Mouse (Mus musculus): ENCODE measurements around the gene Eef1a1. TPM values are rescaled to one million over a fixed set of nuclear protein-coding genes. Genes with fewer than 3 reads are reported as not detected.

Gene Eef1a1
- polyA plus RNA-seq, 1 experiment from 2014 or later: 5,695 TPM

GRCm38 (mm10) chr9:78475873-78476272, 13.1 kb downstream of the Eef1a1 start:
- 85% methylated on average over 4 of the region's 4 CpGs for WGBS
- Histone ChIP-seq H3K27me3 (replicated peaks; ENCODE audit: control insufficient read depth, insufficient read depth, low read length) (no peaks in the 10 kb centered on the region), H3K36me3 (ENCODE audit: control insufficient read depth, insufficient read depth, low read length) (peaks cover 64% of the 10 kb centered on the region), H3K4me1 (replicated peaks; ENCODE audit: control insufficient read depth, insufficient read depth, low read length) (no peaks in the 10 kb centered on the region), H3K27ac (ENCODE audit: low read depth) (no peak overlapping the region), H3K9me3 (ENCODE audit: control insufficient read depth, low read length) (no peaks in the 10 kb centered on the region), H3K4me2 (ENCODE audit: low read length) (no peak overlapping the region), H3K4me3 (ENCODE audit: low read depth, low read length) (no peak overlapping the region), H3K9ac (ENCODE audit: low read length) (no peak overlapping the region)
- ATAC-seq (replicated peaks; ENCODE audit: low FRiP score, low TSS enrichment, low read depth) (0 out of 2 replicates have a peak, but pooled peaks have one; percentile 13), DNase-seq (ENCODE audit: low spot score) (peak; percentile 68)

GRCm38 (mm10) chr9:78475383-78475780, 13.6 kb downstream of the Eef1a1 start:
- DNase-seq (ENCODE audit: low spot score) (no peak), ATAC-seq (replicated peaks; ENCODE audit: low FRiP score, low TSS enrichment, low read depth) (no peak)
- Histone ChIP-seq H3K27me3 (replicated peaks; ENCODE audit: control insufficient read depth, insufficient read depth, low read length) (no peaks in the 10 kb centered on the region), H3K4me1 (replicated peaks; ENCODE audit: control insufficient read depth, insufficient read depth, low read length) (no peaks in the 10 kb centered on the region), H3K27ac (ENCODE audit: low read depth) (no peak overlapping the region), H3K9me3 (ENCODE audit: control insufficient read depth, low read length) (no peaks in the 10 kb centered on the region), H3K4me3 (ENCODE audit: low read depth, low read length) (no peak overlapping the region), H3K4me2 (ENCODE audit: low read length) (no peak overlapping the region), H3K9ac (ENCODE audit: low read length) (no peak overlapping the region), H3K36me3 (ENCODE audit: control insufficient read depth, insufficient read depth, low read length) (peaks cover 67% of the 10 kb centered on the region)
- 96% methylated on average over 2 of the region's 2 CpGs for WGBS

- Histone ChIP-seq H3K4me2 (ENCODE audit: low read length) (no peak overlapping the region), H3K36me3 (ENCODE audit: control insufficient read depth, insufficient read depth, low read length) (peaks cover 67% of the 10 kb centered on the region), H3K4me3 (ENCODE audit: low read depth, low read length) (no peak overlapping the region), H3K9me3 (ENCODE audit: control insufficient read depth, low read length) (no peaks in the 10 kb centered on the region), H3K4me1 (replicated peaks; ENCODE audit: control insufficient read depth, insufficient read depth, low read length) (no peaks in the 10 kb centered on the region), H3K27ac (ENCODE audit: low read depth) (no peak overlapping the region), H3K9ac (ENCODE audit: low read length) (no peak overlapping the region), H3K27me3 (replicated peaks; ENCODE audit: control insufficient read depth, insufficient read depth, low read length) (no peaks in the 10 kb centered on the region)
- DNase-seq (ENCODE audit: low spot score) (no peak), ATAC-seq (replicated peaks; ENCODE audit: low FRiP score, low TSS enrichment, low read depth) (no peak)
- 78% methylated on average over 5 of the region's 5 CpGs for WGBS
Measured at GRCm38 (mm10) chr9:78474771-78475382, 14.1 kb downstream of the Eef1a1 start.

- Histone ChIP-seq H3K36me3 (ENCODE audit: control insufficient read depth, insufficient read depth, low read length) (peaks cover 61% of the 10 kb centered on the region), H3K27ac (ENCODE audit: low read depth) (no peak overlapping the region), H3K9ac (ENCODE audit: low read length) (no peak overlapping the region), H3K27me3 (replicated peaks; ENCODE audit: control insufficient read depth, insufficient read depth, low read length) (no peaks in the 10 kb centered on the region), H3K4me3 (ENCODE audit: low read depth, low read length) (no peak overlapping the region), H3K9me3 (ENCODE audit: control insufficient read depth, low read length) (no peaks in the 10 kb centered on the region), H3K4me1 (replicated peaks; ENCODE audit: control insufficient read depth, insufficient read depth, low read length) (no peaks in the 10 kb centered on the region), H3K4me2 (ENCODE audit: low read length) (no peak overlapping the region)
- DNase-seq (ENCODE audit: low spot score) (no peak), ATAC-seq (replicated peaks; ENCODE audit: low FRiP score, low TSS enrichment, low read depth) (no peak)
- 72% methylated on average over 2 of the region's 2 CpGs for WGBS
Measured at GRCm38 (mm10) chr9:78474270-78474669, 14.7 kb downstream of the Eef1a1 start.

- no peak overlapping the region for H3K9ac ChIP-seq (ENCODE audit: low read length)
- H3K4me2 ChIP-seq (ENCODE audit: low read length): no peak overlapping the region
- no peak overlapping the region for H3K4me3 ChIP-seq (ENCODE audit: low read depth, low read length)
- no peaks in the 10 kb centered on the region for H3K4me1 ChIP-seq (replicated peaks; ENCODE audit: control insufficient read depth, insufficient read depth, low read length)
- no peak for ATAC-seq (replicated peaks; ENCODE audit: low FRiP score, low TSS enrichment, low read depth)
- DNase-seq (ENCODE audit: low spot score): no peak
- no peak overlapping the region for H3K27ac ChIP-seq (ENCODE audit: low read depth)
- H3K27me3 ChIP-seq (replicated peaks; ENCODE audit: control insufficient read depth, insufficient read depth, low read length): no peaks in the 10 kb centered on the region
- H3K9me3 ChIP-seq (ENCODE audit: control insufficient read depth, low read length): no peaks in the 10 kb centered on the region
- H3K36me3 ChIP-seq (ENCODE audit: control insufficient read depth, insufficient read depth, low read length): peaks cover 60% of the 10 kb centered on the region
- 88% methylated on average over 8 of the region's 8 CpGs for WGBS
Measured at GRCm38 (mm10) chr9:78473588-78473987, 15.4 kb downstream of the Eef1a1 start.

- Histone ChIP-seq H3K27ac (ENCODE audit: low read depth) (no peak overlapping the region), H3K27me3 (replicated peaks; ENCODE audit: control insufficient read depth, insufficient read depth, low read length) (no peaks in the 10 kb centered on the region), H3K4me3 (ENCODE audit: low read depth, low read length) (no peak overlapping the region), H3K36me3 (ENCODE audit: control insufficient read depth, insufficient read depth, low read length) (peaks cover 77% of the 10 kb centered on the region), H3K9me3 (ENCODE audit: control insufficient read depth, low read length) (no peaks in the 10 kb centered on the region), H3K4me2 (ENCODE audit: low read length) (no peak overlapping the region), H3K9ac (ENCODE audit: low read length) (no peak overlapping the region), H3K4me1 (replicated peaks; ENCODE audit: control insufficient read depth, insufficient read depth, low read length) (no peaks in the 10 kb centered on the region)
- WGBS: 91% methylated on average over 3 of the region's 3 CpGs
- ATAC-seq (replicated peaks; ENCODE audit: low FRiP score, low TSS enrichment, low read depth) (no peak), DNase-seq (ENCODE audit: low spot score) (no peak)
Measured at GRCm38 (mm10) chr9:78465725-78466124, 23.2 kb downstream of the Eef1a1 start.

GRCm38 (mm10) chr9:78463337-78463736, 25.6 kb downstream of the Eef1a1 start:
- H3K9ac ChIP-seq (ENCODE audit: low read length): no peak overlapping the region
- H3K4me1 ChIP-seq (replicated peaks; ENCODE audit: control insufficient read depth, insufficient read depth, low read length): no peaks in the 10 kb centered on the region
- no peak overlapping the region for H3K27ac ChIP-seq (ENCODE audit: low read depth)
- DNase-seq (ENCODE audit: low spot score) (no peak), ATAC-seq (replicated peaks; ENCODE audit: low FRiP score, low TSS enrichment, low read depth) (no peak)
- no peaks in the 10 kb centered on the region for H3K9me3 ChIP-seq (ENCODE audit: control insufficient read depth, low read length)
- H3K4me3 ChIP-seq (ENCODE audit: low read depth, low read length): no peak overlapping the region
- 92% methylated on average over 4 of the region's 4 CpGs for WGBS
- peaks cover 83% of the 10 kb centered on the region for H3K36me3 ChIP-seq (ENCODE audit: control insufficient read depth, insufficient read depth, low read length)
- no peaks in the 10 kb centered on the region for H3K27me3 ChIP-seq (replicated peaks; ENCODE audit: control insufficient read depth, insufficient read depth, low read length)
- H3K4me2 ChIP-seq (ENCODE audit: low read length): no peak overlapping the region

- Histone ChIP-seq H3K9me3 (ENCODE audit: control insufficient read depth, low read length) (no peaks in the 10 kb centered on the region), H3K27ac (ENCODE audit: low read depth) (no peak overlapping the region), H3K27me3 (replicated peaks; ENCODE audit: control insufficient read depth, insufficient read depth, low read length) (no peaks in the 10 kb centered on the region), H3K4me3 (ENCODE audit: low read depth, low read length) (no peak overlapping the region), H3K4me2 (ENCODE audit: low read length) (no peak overlapping the region), H3K4me1 (replicated peaks; ENCODE audit: control insufficient read depth, insufficient read depth, low read length) (no peaks in the 10 kb centered on the region), H3K9ac (ENCODE audit: low read length) (no peak overlapping the region), H3K36me3 (ENCODE audit: control insufficient read depth, insufficient read depth, low read length) (peaks cover 75% of the 10 kb centered on the region)
- DNase-seq (ENCODE audit: low spot score) (no peak), ATAC-seq (replicated peaks; ENCODE audit: low FRiP score, low TSS enrichment, low read depth) (no peak)
- WGBS: 90% methylated on average over 8 of the region's 8 CpGs
Measured at GRCm38 (mm10) chr9:78457026-78457425, 31.9 kb downstream of the Eef1a1 start.

GRCm38 (mm10) chr9:78451382-78451781, 37.6 kb downstream of the Eef1a1 start:
- H3K9ac ChIP-seq (ENCODE audit: low read length): no peak overlapping the region
- peaks cover 9% of the 10 kb centered on the region; the same call in 1 of the 2 replicates for H3K4me1 ChIP-seq (replicated peaks; ENCODE audit: control insufficient read depth, insufficient read depth, low read length)
- no peak overlapping the region for H3K4me2 ChIP-seq (ENCODE audit: low read length)
- no peak overlapping the region for H3K4me3 ChIP-seq (ENCODE audit: low read depth, low read length)
- no peak for DNase-seq (ENCODE audit: low spot score)
- H3K27me3 ChIP-seq (replicated peaks; ENCODE audit: control insufficient read depth, insufficient read depth, low read length): peaks cover 8% of the 10 kb centered on the region
- no peaks in the 10 kb centered on the region for H3K9me3 ChIP-seq (ENCODE audit: control insufficient read depth, low read length)
- no peak for ATAC-seq (replicated peaks; ENCODE audit: low FRiP score, low TSS enrichment, low read depth)
- H3K27ac ChIP-seq (ENCODE audit: low read depth): no peak overlapping the region
- H3K36me3 ChIP-seq (ENCODE audit: control insufficient read depth, insufficient read depth, low read length): peaks cover 42% of the 10 kb centered on the region
- WGBS: 81% methylated on average over 4 of the region's 4 CpGs
